Mouse (Mus musculus): ENCODE results near the gene Depdc5. TPM values are rescaled to one million over a fixed set of nuclear protein-coding genes. Genes with fewer than 3 reads are reported as not detected.
"Not testable (repeated sequence)": the region's sequence is repeated elsewhere in the genome, so short reads cannot be mapped to it uniquely, and the experiment has no call there.

Gene Depdc5
- total RNA-seq, 2 experiments from 2014 or later, result 21.3 to 28.8 TPM

DNA sequence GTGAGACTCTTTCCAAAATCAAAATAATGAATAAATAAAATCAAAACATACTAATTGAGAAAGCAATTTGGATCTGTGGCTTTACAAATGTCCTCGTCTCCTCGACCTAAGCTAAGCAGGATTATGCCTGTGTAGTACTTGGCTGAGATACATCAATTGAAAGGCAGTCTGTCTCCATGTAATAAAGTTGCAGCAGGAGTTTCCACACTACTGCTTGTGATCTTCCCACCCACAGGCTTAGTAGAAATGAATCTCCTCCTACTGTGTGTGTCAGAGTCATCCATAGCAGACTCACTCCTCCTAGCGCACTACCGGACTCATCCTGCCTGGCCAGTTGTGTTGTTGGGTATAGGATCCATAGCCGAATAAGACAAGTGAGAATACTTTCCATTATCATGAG is 8.8 kb downstream of the Depdc5 start:
- ATAC-seq (replicated peaks; ENCODE audit: low FRiP score, low TSS enrichment, poor library complexity, severe bottlenecking), result no peak

GRCm38 (mm10) chr5:32886739-32887138 is 23.2 kb downstream of the Depdc5 start:
- no peak for ATAC-seq (replicated peaks; ENCODE audit: low FRiP score, low TSS enrichment, poor library complexity, severe bottlenecking)

DNA sequence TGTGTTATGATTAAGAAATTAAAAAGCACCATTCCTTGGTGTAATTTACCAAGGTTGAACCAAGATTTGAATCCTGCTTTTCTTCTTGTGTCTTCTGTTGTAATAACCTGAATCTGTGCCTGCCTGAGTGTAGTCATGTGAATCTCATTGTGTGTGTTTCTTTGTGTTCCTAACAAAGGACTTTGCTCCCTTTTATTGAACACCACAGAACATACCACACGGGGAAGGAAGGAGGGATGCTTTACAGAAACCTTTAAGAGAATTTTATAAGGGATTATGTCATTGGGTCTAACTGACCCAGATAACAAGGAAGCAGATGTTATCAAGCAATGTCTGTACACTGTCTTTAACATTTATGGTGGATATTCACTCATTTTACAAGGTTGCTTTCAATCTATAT is 44.0 kb downstream of the Depdc5 start:
- ATAC-seq (replicated peaks; ENCODE audit: low FRiP score, low TSS enrichment, poor library complexity, severe bottlenecking), result no peak

DNA sequence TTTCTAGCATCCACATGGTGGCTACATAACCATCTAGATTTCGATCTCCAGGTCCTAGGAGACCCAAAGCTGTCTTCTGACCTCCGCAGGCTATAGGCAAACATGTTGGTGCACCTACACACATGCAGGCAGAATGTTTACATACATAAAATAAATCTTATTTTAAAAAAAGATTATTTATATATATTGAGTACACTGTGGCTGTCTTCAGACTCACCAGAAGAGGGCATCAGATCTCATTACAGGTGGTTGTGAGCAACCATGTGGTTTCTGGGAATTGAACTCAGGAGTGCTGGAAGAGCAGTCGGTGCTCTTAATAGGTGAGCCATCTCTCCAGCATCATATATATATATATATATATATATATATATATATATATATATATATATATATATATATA is 50.6 kb downstream of the Depdc5 start:
- no peak for ATAC-seq (replicated peaks; ENCODE audit: low FRiP score, low TSS enrichment, poor library complexity, severe bottlenecking)

- ATAC-seq (replicated peaks; ENCODE audit: low FRiP score, low TSS enrichment, poor library complexity, severe bottlenecking), result not testable (repeated sequence)
Measured at GRCm38 (mm10) chr5:32919281-32919680, 55.8 kb downstream of the Depdc5 start.

- no peak for ATAC-seq (replicated peaks; ENCODE audit: low FRiP score, low TSS enrichment, poor library complexity, severe bottlenecking)
Measured at GRCm38 (mm10) chr5:32922906-32923305, 59.4 kb downstream of the Depdc5 start.

DNA sequence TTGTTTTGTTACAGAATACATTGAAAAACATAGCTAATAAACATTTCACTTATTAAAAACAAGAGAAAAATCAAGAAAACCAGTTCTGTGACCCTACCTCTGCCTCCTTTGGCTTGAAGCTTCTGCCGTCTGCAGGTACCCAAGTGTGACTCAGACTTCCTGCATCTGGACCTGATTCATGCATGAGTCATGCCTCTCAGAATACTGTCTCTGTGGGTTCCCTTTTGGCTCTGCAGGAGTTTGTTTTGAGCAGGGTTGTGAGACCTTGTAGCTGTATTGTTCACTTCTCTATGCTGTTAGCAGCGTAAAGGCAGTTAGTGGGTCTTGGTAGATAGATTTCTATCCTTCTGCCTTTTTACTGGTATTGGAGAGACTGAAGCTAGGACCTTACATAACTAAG is 67.3 kb downstream of the Depdc5 start:
- ATAC-seq (replicated peaks; ENCODE audit: low FRiP score, low TSS enrichment, poor library complexity, severe bottlenecking), result no peak

DNA sequence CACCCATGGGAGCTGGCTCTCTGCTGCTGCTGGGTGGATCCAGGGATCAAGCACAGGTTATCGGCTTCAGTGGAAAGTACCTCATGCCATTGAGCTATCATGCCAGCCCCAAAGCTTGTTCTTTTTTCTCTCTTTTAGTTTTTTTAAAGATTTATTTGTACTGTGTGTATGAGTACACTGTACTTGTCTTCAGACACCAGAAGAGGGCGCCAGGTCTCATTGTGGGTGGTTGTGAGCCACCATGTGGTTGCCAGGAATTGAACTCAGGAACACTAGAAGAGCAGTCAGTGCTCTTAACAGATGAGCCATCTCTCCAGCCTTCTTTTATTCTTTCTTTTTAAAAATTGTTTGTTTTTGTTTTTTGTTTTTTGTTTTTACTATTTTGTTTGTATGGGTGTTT is 71.2 kb downstream of the Depdc5 start:
- peak; percentile 55; the same call in 1 of the 2 replicates for ATAC-seq (replicated peaks; ENCODE audit: low FRiP score, low TSS enrichment, poor library complexity, severe bottlenecking)

GRCm38 (mm10) chr5:32940586-32940985 is 77.1 kb downstream of the Depdc5 start:
- ATAC-seq (replicated peaks; ENCODE audit: low FRiP score, low TSS enrichment, poor library complexity, severe bottlenecking), result no peak

DNA sequence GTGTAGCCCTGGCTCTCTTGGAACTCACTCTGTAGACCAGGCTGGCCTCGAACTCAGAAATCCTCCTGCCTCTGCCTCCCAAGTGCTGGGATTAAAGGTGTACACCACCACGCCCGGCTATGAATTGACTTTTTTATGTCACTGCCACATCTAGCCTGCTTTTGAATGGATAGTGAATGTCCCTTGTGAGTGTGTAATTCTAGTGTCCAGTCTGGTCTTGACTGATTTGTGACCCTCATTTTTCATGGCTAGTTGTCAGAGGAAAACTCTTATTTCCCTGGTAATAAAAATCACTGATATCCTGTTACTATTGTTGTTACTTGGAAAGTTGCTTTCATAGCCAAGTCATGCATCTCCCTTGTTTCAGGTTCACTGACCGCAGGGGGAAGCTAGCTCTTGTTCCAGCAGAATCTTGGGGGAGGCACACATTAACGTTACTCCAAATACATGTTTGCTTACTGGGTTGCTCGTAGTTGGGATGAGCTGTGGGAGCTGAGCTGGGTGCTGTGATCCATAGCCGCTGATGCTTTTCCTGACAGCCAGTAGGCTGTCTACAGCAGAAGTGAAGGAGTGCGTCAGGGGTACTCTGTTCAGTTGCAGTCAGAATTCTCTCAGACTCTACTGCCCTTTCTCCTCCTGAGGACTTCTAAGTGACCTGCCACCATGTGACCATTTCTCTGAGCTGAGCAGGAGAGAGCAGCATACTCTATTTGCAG is 77.9 kb downstream of the Depdc5 start:
- ATAC-seq (replicated peaks; ENCODE audit: low FRiP score, low TSS enrichment, poor library complexity, severe bottlenecking), result no peak

- ATAC-seq (replicated peaks; ENCODE audit: low FRiP score, low TSS enrichment, poor library complexity, severe bottlenecking), result 0 out of 2 replicates have a peak, but pooled peaks have one; percentile 6
Measured at GRCm38 (mm10) chr5:32950077-32950476, 86.6 kb downstream of the Depdc5 start.

DNA sequence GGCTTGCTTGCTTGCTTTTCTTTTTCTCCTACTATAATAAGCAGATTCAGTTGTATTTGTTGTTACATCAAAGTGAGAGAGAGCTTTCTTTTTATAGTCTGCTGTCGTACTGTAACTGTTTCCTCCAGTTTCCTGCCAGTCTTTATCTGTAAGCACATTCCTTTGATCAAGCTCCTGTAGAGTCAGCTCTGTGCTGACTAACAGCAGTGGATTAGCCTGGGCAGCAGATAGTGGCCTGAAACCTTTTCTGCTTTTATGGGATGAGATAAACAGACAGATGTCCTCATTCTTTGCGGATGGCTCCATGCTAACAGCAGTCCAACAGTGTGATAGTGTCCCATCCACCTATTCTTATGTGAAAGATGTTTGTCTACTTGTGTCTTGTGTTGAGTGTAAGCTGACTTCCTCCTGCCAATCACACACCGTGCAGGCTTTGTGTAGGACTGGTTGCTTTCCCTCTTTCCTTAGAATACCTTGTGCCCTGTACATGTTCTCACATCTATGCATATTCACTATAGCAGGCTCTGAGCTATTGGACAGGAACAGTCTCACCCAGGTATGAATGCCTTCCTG is 87.3 kb downstream of the Depdc5 start:
- ATAC-seq (replicated peaks; ENCODE audit: low FRiP score, low TSS enrichment, poor library complexity, severe bottlenecking), result peak; percentile 98

- ATAC-seq (replicated peaks; ENCODE audit: low FRiP score, low TSS enrichment, poor library complexity, severe bottlenecking), result no peak
Measured at GRCm38 (mm10) chr5:32955716-32956115, 92.2 kb downstream of the Depdc5 start.

DNA sequence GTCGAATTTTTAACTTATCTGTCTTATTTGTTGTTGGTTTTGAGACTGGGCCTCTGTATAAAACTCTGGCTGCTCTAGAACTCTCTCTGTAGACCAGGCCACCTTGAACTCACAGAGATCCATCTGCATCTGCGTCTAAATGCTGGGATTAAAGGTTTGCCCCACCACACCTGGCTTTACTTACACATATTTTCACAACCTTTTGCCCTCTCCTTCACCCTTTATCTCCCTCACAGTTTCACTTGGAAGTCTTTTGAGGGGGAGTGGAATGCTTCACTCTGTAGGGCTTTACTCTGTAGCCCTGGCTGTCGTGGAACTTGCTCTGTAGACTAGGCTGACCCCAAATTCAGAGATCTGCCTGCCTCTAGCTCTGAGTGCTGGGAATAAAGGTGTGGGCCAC is 98.1 kb downstream of the Depdc5 start:
- no peak for ATAC-seq (replicated peaks; ENCODE audit: low FRiP score, low TSS enrichment, poor library complexity, severe bottlenecking)

DNA sequence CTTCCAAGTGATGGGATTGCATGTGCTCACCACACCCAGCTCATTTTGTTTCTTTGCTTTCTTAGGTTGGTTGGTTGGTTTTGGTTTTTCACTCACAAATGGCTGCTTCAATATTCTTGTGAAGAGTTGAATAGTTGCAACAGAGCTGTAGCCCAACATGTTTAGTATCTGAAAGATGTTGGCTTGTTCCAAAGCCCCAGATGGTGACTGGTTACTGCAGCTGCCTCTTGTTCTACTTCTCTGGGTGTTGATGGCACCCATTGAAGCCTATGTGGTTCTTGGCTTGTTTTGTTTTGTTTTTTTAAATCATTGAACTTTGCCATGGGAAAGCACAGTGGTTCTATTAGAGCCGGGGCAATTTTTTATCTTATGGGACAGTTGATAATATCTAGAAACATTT is 99.1 kb downstream of the Depdc5 start:
- ATAC-seq (replicated peaks; ENCODE audit: low FRiP score, low TSS enrichment, poor library complexity, severe bottlenecking), result no peak

DNA sequence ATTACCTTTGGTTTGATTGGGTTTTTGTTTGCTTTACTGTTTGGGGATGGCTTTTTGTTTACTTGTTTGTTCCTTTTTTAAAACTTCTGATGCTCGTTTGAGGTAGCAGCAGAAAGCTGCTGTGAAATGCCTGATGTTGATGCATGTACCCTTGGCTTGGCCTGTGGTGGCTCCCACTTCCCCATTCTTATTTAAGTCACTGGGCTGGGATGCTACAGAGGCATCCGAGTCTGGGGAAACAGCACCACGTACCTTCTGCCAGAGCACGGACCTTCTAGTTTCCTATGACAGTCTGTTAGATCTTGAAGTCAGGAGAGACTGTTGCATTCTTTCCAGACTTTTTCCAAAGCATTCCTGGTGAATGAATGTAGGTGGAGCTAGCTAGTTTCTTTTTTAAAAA is 113.0 kb downstream of the Depdc5 start:
- no peak for ATAC-seq (replicated peaks; ENCODE audit: low FRiP score, low TSS enrichment, poor library complexity, severe bottlenecking)

DNA sequence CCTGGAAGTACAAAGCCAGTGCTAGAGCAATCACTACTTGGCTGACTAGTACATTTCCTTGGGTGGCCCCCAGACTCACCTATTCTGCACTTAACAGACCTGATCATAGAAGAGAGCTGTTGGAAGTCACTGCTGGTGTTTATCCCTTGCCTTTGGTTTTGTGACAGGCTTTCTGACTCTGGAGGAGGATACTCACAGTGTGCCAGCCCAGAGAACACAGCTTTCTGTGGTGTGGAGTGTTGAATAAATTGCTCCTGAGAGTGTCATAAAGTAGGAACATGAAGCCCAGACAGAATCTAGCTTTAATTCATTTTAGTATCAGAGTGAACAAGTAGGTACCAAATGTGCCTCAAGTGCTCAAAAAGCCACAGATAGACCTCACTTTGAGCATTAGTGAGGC is 113.7 kb downstream of the Depdc5 start:
- ATAC-seq (replicated peaks; ENCODE audit: low FRiP score, low TSS enrichment, poor library complexity, severe bottlenecking), result no peak

- no peak for ATAC-seq (replicated peaks; ENCODE audit: low FRiP score, low TSS enrichment, poor library complexity, severe bottlenecking)
Measured at GRCm38 (mm10) chr5:32985379-32985778, 121.9 kb downstream of the Depdc5 start.

- no peak for ATAC-seq (replicated peaks; ENCODE audit: low FRiP score, low TSS enrichment, poor library complexity, severe bottlenecking)
Measured at GRCm38 (mm10) chr5:32987873-32988272, 124.4 kb downstream of the Depdc5 start.

DNA sequence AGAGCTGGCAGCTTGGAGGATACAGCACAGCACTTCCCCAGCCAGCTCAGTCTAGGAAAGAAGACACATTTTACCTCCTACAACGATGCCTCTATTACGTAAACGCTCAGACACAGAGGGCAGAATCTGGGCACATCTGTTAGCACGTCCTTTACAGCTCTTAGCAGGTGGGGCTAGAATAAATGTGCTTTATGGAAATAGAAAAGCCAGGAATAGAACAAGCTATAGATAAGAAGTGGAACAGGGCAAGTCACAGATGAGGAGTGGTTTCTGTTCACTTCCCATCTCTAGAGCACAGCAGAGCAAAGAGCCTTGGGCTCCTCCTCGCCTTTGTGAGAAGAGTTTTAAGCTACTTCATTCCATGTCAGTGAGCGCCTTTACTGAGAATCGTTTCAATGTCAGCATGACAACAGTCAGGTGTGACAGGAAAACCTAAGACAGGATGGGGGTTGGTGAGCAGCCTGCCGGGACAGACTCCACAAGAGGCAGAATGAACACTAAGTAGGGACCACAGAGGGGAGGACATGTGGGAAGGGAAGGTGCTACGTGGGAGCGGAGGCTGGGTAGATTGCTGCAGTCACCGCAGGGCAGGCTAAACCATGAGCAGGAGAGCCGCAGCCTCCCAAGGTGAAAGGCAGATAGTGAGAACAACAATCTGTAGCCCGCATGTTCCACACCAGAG is 126.6 kb downstream of the Depdc5 start:
- no peak for ATAC-seq (replicated peaks; ENCODE audit: low FRiP score, low TSS enrichment, poor library complexity, severe bottlenecking)

DNA sequence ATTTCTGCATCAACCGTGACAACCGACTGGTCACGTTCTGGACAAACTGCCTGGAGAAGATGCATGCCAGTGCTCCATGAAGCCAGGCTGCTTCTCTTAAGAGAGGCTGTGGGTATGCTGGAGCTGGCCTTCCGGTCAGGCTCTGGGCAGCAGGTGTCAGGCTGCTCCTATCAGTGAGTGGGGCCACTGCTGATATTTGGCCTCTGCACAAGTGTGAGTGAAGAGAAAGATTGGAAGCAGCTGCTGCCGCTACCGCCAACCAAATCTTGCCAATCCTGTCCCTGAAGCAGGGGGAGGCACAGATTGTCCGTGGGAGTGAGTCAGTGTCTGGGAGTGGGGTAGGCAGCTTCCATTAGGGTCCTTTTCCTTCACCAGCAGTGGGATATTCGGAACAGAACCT is 127.7 kb downstream of the Depdc5 start:
- ATAC-seq (replicated peaks; ENCODE audit: low FRiP score, low TSS enrichment, poor library complexity, severe bottlenecking), result no peak
